Mouse (Mus musculus) layer of hippocampus, adult 2 months (tissue): ENCODE data around the gene Cryaa. TPM values are rescaled to one million over a fixed set of nuclear protein-coding genes. Genes with fewer than 3 reads are reported as not detected.

Experiments
- DNase-seq, 2 experiments: peaks; one replicate each; pipeline ENCODE4 v3.0.0; 2022; ENCODE audit warnings: low spot score in 2 of 2
- H3K27ac ChIP-seq: fragments of 200-600 bp; 2 replicates; pipeline ENCODE4 v1.8.1; 2022
- H3K4me3 ChIP-seq: fragments of 200-600 bp; 2 replicates; pipeline ENCODE4 v1.8.1; 2022; ENCODE audit warnings: mild to moderate bottlenecking
- CTCF ChIP-seq: fragments of 200-600 bp; conservative IDR thresholded peaks from 2 replicates; pipeline ENCODE4 v1.8.1; 2022; ENCODE audit warnings: antibody characterized with exemption, mild to moderate bottlenecking, moderate library complexity
- total RNA-seq, 2 experiments: library from RNA; stranded (reverse); gene quantifications; 2 replicates each; pipeline ENCODE4 v1.2.3; 2021

Gene Cryaa
- total RNA-seq, 2 experiments from 2014 or later, result 0.49 to 0.66 TPM

DNA sequence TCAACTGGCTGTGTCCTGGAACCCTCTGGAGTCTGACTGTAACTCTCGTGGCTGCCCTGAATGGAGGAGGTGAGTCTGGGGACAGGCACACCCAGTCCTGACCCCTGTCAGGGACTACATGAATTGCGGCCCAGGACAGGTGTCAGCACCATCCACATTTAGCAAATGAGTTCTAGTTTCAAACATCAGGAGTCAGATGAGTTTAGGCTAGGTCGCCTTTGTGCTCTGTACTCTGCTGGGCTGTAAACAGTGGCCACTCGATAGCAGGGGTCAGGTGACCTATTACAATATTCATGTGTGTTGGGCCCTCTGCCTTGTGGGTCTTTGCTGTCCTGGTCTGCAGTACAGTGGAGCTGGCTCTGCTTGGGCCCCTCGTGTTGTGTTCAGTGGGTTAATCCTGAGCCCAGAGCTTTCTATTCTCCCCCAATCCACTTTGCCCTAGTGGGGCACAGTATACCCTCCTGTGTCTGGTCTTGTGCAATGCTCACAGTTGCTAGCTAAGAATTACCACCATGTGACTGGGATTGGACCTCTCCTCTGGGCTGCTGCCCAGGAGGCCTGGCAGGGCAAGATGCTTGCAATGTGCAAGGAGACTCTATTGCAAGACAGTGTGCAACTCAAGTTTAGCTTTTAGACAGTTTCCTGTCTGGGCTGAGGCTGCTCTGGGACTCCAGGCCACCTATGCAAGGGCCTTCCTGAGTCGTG lies 25.8 kb downstream of the Cryaa start:
- no peak for DNase-seq
- TF ChIP-seq CTCF, result no peak
- Histone ChIP-seq H3K4me3 (no peak overlapping the region), H3K27ac (no peak overlapping the region)

DNA sequence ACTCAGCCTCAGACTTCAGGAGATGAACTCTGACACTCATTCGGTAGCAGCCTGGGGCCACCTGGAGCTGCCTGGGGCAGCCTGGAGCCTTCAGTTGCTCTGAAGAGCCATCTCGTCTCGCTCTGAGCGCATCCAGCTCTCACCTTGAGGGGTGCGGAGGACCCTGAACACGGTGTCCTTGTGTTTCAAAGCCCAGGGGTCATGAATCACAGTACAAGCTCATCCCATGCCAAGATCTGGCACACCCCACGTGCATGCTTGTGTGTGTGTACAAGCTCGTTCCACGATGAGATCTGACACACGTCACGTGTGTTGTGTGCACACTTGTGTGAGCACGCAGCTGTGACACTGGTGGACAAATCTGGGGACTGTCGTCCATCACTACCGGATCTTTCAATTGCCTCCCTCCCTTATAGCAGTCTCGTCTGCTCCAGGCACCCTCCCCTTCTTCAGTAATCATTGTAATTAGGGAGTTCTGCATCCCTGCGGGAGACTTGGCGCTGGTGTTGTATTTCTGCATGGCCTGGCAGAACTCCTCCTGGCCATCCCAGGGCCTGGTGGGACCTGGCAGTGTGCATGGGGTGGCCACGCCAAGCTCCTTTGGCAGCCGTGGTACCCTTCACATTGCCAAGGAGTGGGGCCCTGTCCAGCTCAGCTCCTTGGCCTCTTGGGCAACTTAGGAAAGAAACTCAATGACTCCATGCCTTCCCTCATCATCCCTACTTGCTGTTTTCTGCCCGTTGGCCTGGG lies 27.8 kb downstream of the Cryaa start:
- DNase-seq, result peak; percentile 54 to 61
- no peak for TF ChIP-seq CTCF
- H3K4me3 ChIP-seq, result no peak overlapping the region
- no peak overlapping the region for H3K27ac ChIP-seq

- Histone ChIP-seq H3K27ac (no peak overlapping the region), H3K4me3 (no peak overlapping the region)
- TF ChIP-seq CTCF, result no peak
- no peak for DNase-seq
These were observed 31.6 kb downstream of the Cryaa start for GRCm38 (mm10) chr17:31709121-31709741.

DNA sequence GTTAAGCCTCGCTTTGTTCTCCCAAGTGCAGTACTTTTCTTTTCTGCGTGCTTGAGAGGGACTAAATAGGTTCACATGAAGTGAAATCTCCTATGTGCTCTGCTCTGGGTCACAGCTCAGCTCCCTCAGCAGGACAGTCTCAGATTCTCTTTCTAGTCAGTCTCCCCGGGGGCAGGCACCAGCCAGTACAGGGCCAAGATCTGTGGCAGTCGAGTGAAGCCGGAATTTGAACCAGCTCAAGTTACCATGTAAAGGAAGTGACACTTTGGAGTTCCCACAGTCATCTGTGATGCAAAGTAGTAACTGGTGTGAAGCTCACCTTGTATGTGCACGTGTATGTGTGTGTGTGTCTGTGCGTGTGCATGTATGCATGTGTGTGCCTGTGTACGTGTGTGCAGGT lies 32.8 kb downstream of the Cryaa start:
- no peak for DNase-seq
- Histone ChIP-seq H3K27ac (no peak overlapping the region), H3K4me3 (no peak overlapping the region)
- no peak for TF ChIP-seq CTCF

DNA sequence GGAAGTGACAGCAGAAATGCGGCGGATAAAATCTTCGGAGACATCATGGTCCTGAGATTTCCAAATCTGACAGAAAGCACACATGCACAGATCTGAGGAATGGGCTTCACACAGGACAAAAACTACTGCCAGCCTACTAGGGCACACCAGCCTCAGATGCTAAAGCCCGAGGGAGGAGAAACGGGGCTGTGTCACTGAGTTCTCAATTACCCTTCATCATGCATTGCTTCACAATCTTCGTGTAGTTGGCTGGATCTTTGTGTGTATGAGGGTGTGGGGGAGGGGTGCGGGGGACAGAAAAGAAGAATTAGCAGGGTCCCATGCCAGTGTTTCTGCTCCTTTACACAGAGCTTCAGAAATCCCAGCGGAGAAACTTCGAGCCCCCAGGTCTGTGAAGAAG lies 36.1 kb downstream of the Cryaa start:
- TF ChIP-seq CTCF, result no peak
- Histone ChIP-seq H3K4me3 (no peak overlapping the region), H3K27ac (no peak overlapping the region)
- DNase-seq, result no peak

GRCm38 (mm10) chr17:31714125-31714524 lies 36.5 kb downstream of the Cryaa start:
- DNase-seq, result no peak
- TF ChIP-seq CTCF, result no peak
- H3K4me3 ChIP-seq, result no peak overlapping the region
- H3K27ac ChIP-seq, result no peak overlapping the region

DNA sequence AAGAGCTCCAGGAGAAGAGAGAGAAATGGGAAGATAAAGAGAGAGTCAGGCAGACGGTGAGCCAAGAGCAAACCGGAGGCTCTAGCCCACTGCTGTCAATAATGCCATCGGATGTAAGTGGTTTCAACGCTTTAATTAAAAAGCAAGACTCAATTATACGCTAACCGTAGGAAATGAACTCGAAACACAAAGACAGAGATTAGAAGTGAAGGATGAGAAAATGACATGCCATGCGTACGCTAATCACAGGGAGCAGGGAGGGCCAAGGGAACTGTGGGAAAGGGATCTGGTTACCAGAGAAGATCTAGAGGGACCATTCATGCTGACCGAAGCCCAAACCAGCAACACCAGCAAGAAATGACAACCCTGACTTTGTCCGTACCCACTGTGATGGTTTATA lies 37.4 kb downstream of the Cryaa start:
- no peak for DNase-seq
- no peak overlapping the region for H3K4me3 ChIP-seq
- no peak for TF ChIP-seq CTCF
- H3K27ac ChIP-seq, result no peak overlapping the region

- Histone ChIP-seq H3K27ac (no peak overlapping the region), H3K4me3 (no peak overlapping the region)
- no peak for DNase-seq
- TF ChIP-seq CTCF, result no peak
These were observed 44.0 kb downstream of the Cryaa start for GRCm38 (mm10) chr17:31721637-31722036.

DNA sequence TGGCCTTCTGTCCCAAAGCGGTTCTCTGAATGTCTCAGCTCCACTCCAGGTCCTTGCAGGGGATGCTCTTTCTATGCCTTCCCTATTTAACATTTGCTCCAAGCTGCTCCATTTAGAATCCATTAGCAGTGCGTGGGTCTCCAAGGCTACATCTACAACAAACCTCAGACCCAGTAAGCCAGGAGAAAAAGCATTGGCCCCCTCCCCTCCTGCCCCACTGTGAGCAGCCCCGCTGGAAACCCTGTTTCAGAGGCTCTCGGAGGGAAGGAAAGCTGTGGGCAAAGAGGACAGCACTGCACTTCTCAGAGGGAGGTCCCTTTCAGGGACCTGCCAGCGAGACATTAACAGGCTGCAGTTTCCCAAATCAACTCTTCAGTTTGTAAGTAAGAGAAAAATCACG lies 47.8 kb downstream of the Cryaa start:
- TF ChIP-seq CTCF, result no peak
- no peak overlapping the region for H3K27ac ChIP-seq
- DNase-seq, result no peak
- H3K4me3 ChIP-seq, result no peak overlapping the region

DNA sequence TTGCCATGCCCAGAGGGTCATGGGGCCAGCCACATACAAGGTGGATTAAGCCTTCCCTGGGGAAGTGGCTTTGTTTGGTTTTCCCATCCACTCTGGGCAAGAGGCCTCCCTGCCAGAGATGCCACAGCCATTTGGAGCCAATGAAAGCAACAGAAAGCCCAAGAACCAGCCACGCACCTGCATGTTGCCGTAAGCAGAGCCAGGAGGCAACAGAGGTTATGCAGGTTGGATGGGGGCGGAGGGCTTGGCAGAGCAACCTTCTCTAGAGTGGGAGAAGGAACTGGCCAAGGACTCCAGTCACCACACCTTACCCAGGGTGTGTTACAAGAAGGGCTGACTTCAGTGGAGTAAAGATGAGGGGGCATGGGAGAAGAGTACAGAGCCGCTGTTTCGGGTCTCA lies 48.6 kb downstream of the Cryaa start:
- DNase-seq, result no peak
- H3K27ac ChIP-seq, result no peak overlapping the region
- TF ChIP-seq CTCF, result no peak
- H3K4me3 ChIP-seq, result no peak overlapping the region

GRCm38 (mm10) chr17:31727230-31727629 lies 49.6 kb downstream of the Cryaa start:
- Histone ChIP-seq H3K4me3 (no peak overlapping the region), H3K27ac (no peak overlapping the region)
- TF ChIP-seq CTCF, result no peak
- no peak for DNase-seq

- no peak for DNase-seq
- TF ChIP-seq CTCF, result no peak
- Histone ChIP-seq H3K4me3 (no peak overlapping the region), H3K27ac (no peak overlapping the region)
These were observed 50.4 kb downstream of the Cryaa start for GRCm38 (mm10) chr17:31728043-31728442.

GRCm38 (mm10) chr17:31728968-31729501 lies 51.4 kb downstream of the Cryaa start:
- Histone ChIP-seq H3K27ac (no peak overlapping the region), H3K4me3 (no peak overlapping the region)
- TF ChIP-seq CTCF, result peak; percentile 44
- no peak for DNase-seq

DNA sequence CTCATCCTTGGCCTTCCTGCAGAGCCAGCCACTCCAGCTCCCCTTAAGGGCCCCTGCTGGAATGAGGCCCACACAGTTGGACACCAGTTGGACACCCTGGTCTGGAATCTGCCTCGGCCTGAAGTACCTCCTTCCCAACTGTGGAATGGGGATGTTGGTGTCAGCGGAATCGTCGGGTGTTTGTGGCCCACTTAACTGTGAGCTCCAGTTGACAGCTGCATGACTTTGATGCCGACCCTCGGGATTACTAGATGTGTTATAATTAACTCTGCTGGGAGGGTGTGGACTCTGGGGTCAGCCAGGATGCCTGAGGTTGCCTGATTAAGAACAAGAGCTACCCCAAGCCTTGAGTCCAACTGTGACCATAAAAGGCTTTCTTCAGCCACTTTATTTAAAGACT lies 53.4 kb downstream of the Cryaa start:
- Histone ChIP-seq H3K27ac (no peak overlapping the region), H3K4me3 (no peak overlapping the region)
- DNase-seq, result no peak
- no peak for TF ChIP-seq CTCF

Other genes with a start within 250 kb of the Cryaa start
- 10 to 100 TPM; 25.9 to 29.9 TPM for gene Wdr4, start 157.8 kb upstream of the Cryaa start, total RNA-seq
- gene Ndufv3, start 157.7 kb upstream of the Cryaa start, total RNA-seq, result 100 to 1,000 TPM; 257 to 258 TPM
- 10 to 100 TPM; 13.6 to 14.6 TPM for gene Pknox1, start 113.1 kb upstream of the Cryaa start, total RNA-seq
- 10 to 100 TPM; 60.7 to 62.4 TPM for gene Cbs, start 40.6 kb upstream of the Cryaa start, total RNA-seq
- gene U2af1, start 18.9 kb upstream of the Cryaa start, total RNA-seq, result 100 to 1,000 TPM; 125 to 131 TPM
- gene Sik1, start 178.0 kb downstream of the Cryaa start, total RNA-seq, result 10 to 100 TPM; 12.4 to 15.4 TPM